Mouse (Mus musculus) hindbrain, embryonic 12.5 days (tissue): ENCODE measurements around the gene Tm7sf2. TPM values are rescaled to one million over a fixed set of nuclear protein-coding genes. Genes with fewer than 3 reads are reported as not detected.
"Not testable (repeated sequence)": the region's sequence is repeated elsewhere in the genome, so short reads cannot be mapped to it uniquely, and the experiment has no call there.

ENCODE experiments used
- ATAC-seq: fragments of 200-750 bp; cut with Nextera tagmentation; 2 replicates; pipeline ENCODE4 v1.8.0; 2017; ENCODE audit warnings: moderate TSS enrichment; ENCODE audit not compliant: low FRiP score
- H3K27ac ChIP-seq: fragments of 300-500 bp; sonication (generic); 2 replicates; pipeline ENCODE4 v1.5.1; 2016; ENCODE audit warnings: mild to moderate bottlenecking
- H3K27me3 ChIP-seq: fragments of 300-500 bp; sonication (generic); 2 replicates; pipeline ENCODE4 v1.6.1; 2016; ENCODE audit warnings: mild to moderate bottlenecking
- H3K36me3 ChIP-seq: fragments of 300-500 bp; sonication (generic); 2 replicates; pipeline ENCODE4 v1.6.1; 2016; ENCODE audit warnings: mild to moderate bottlenecking
- H3K4me1 ChIP-seq: fragments of 300-500 bp; sonication (generic); 2 replicates; pipeline ENCODE4 v1.6.1; 2016
- H3K4me2 ChIP-seq: fragments of 300-500 bp; sonication (generic); replicated peaks from 2 replicates; pipeline ENCODE4 v1.6.1; 2016; ENCODE audit warnings: mild to moderate bottlenecking
- H3K4me3 ChIP-seq: fragments of 300-500 bp; sonication (generic); 2 replicates; pipeline ENCODE4 v1.5.1; 2016; ENCODE audit warnings: mild to moderate bottlenecking
- H3K9ac ChIP-seq: fragments of 300-500 bp; sonication (generic); 2 replicates; pipeline ENCODE4 v1.6.1; 2016; ENCODE audit warnings: mild to moderate bottlenecking, moderate library complexity
- H3K9me3 ChIP-seq: fragments of 300-500 bp; sonication (generic); replicated peaks from 2 replicates; pipeline ENCODE4 v1.6.1; 2016; ENCODE audit warnings: mild to moderate bottlenecking
- WGBS: fragments of 180-500 bp; shearing (Covaris S2); methylation state at CpG from one replicate; pipeline ENCODE4 v1.1.7; 2016; 5-methylcytosine and 5-hydroxymethylcytosine counted together
- polyA plus RNA-seq: library from polyadenylated mRNA; unstranded; fragments of >200 nt; fragmentation: Nextera tagmentation; extraction: Ambion mirVana; gene quantifications from 2 replicates; pipeline ENCODE4 v1.2.1, GENCODE M21; 2016

The Tm7sf2 gene
- polyA plus RNA-seq, 1 experiment from 2014 or later, result 38.0 TPM

DNA sequence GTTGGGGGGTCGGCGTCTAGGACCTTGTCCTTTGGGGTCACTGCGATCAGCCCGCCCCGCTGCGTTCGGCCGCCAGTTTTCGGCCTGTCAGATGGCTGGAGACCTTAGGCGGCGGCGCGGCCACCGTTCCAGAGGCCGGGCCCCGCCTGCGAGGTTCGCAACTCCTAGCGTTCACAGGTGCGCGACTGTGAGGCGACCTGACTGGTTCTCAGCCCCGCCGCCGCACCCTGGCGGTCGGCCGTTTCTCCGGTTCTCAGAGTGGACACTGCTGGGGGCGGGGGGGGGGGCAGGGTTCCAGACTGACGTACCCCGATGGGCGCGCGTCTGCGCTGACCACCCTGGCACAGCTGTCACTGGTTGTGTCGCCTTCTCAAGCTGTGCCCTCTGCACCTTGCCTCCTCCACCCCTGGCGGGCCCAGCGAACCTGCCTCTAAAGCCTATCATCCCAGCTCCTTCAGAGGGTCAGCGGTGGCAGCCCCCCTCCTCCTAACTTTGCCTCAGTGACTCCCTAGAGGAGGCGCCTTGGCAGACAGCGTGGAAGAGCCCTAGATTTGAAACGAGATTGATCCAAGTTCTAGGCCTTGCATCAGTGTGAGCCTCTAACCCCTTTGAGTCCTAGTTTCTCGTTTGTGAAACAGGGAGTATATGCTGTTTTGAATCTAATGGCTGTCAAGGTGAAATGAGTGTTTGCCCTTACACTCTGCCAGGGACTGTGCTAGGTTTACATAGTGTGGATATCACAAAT, 20.8 kb downstream of the Tm7sf2 start:
- H3K36me3 ChIP-seq, result peaks cover 41% of the 10 kb centered on the region
- H3K4me1 ChIP-seq, result peaks cover 25% of the 10 kb centered on the region
- H3K4me2 ChIP-seq, result peak overlapping the region; percentile 95
- H3K4me3 ChIP-seq, result peak overlapping the region; percentile 96
- peak; percentile 35 for ATAC-seq
- H3K27me3 ChIP-seq, result no peaks in the 10 kb centered on the region
- H3K27ac ChIP-seq, result peak overlapping the region; percentile 99
- WGBS, result 2% methylated on average over 34 of the region's 44 CpGs
- no peaks in the 10 kb centered on the region for H3K9me3 ChIP-seq
- H3K9ac ChIP-seq, result peak overlapping the region; percentile 90

DNA sequence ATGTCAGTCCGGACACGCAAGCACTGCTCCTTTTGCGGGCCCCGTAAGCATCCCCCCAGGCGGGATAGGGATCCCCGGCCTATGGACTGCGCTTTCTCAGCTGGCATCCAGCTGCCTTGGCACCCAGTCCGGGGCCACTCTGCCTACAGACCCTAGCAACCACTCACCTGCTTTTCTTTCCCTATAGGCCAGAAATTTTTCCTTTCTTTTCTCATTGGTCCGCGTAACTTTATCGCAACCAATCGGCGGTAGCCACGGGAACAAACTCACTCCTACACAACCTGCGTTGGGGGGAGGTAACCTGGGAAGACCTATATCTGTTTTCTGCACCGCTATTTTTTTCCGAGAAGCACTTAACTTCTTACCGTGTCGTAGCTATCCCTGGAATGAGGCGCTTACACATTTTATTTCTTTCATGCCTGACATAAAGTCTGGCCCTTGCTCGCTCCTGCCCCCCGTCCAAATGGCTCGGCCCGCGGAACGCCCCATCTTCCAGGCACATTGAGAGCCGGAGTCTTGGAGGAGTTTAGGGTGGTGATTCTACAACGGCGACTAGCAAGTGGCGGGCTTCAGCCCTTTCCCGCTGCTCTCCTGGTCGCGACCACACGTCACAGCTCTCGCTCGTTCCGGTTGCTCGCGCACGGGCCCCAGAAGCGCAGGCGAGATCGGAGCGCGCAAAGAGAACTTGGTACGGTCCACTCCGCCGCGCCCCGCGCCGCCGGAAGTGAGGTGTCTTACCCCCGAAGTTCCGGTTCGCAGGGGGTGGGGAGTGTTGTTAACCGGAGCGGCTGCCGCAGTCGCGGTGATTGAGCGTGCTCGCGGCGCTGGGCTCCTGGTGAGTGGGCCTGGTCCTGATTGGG, 21.6 kb downstream of the Tm7sf2 start, which contains the start of gene Syvn1:
Syvn1 (plus strand) TSS at position 283 of the 860 bp plus-strand sequence.
- ATAC-seq, result peak; percentile 91

DNA sequence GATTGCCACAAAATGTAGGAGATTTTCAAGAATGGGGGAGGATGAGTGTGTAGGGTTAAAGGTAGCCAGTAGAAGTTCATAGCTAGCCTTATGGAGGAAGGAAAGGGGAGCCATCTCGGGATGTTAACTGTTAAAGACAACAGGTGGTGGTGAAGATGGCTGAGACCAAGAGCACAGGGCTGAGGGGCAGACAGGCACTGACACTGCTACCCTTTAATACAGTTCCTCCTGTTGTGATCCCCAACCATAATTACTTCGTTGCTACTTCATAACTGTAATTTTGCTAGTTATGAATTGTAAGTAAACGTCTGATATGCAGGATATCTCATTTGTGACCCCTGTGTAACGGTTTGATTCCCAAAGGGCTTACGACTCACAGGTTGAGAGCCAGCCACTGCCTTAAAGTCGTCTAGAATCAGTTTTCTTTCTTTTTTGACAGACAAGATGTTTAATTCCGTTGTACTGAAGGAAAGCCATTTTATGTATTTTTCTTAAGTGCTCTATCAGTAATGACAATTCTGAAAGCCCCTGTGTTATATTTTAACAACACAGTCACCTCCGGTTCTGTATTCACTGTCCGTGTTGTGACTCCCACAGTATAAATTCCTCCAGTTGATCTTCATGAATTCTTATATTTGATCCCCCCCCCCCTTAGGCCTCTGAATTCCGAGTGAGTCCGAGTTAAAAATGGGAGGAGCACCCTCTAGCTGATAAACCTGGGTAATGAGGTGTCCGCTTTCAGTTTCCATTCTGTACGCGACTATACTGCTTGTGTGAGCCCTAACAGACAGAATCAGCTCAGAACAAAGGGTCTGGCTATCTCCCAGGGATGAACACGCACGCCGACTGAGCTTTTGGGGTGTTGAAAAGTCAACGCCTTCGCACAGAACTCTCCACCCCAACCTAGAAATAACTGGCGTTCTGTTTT, 22.5 kb downstream of the Tm7sf2 start:
- peaks cover 28% of the 10 kb centered on the region for H3K4me1 ChIP-seq
- ATAC-seq, result peak; percentile 50
- peak overlapping the region; percentile 99 for H3K27ac ChIP-seq
- WGBS, result 20% methylated on average over 20 of the region's 20 CpGs
- H3K27me3 ChIP-seq, result no peaks in the 10 kb centered on the region
- H3K9me3 ChIP-seq, result no peaks in the 10 kb centered on the region
- H3K9ac ChIP-seq, result peak overlapping the region; percentile 78
- peak overlapping the region; percentile 95 for H3K4me2 ChIP-seq
- peak overlapping the region; percentile 96 for H3K4me3 ChIP-seq
- H3K36me3 ChIP-seq, result peaks cover 24% of the 10 kb centered on the region

More for the DNA sequence above, 21.6 kb downstream of the Tm7sf2 start, which contains the start of gene Syvn1:
- Histone ChIP-seq H3K4me3 (peak within 1 kb of the TSS; percentile 96), H3K27me3 (no peaks in the 10 kb centered on the region), H3K36me3 (peaks cover 33% of the 10 kb centered on the region), H3K4me2 (peak within 1 kb of the TSS; percentile 95), H3K27ac (peak within 1 kb of the TSS; percentile 99), H3K9ac (peak within 1 kb of the TSS; percentile 90), H3K4me1 (peaks cover 28% of the 10 kb centered on the region), H3K9me3 (no peaks in the 10 kb centered on the region)
- under 1% methylated on average over 65 of the region's 65 CpGs for WGBS

GRCm38 (mm10) chr19:6044102-6044501, 24.1 kb downstream of the Tm7sf2 start:
- not testable (repeated sequence) for H3K9ac ChIP-seq, H3K4me2 ChIP-seq, H3K4me3 ChIP-seq, H3K9me3 ChIP-seq, H3K36me3 ChIP-seq, H3K27ac ChIP-seq, ATAC-seq, H3K27me3 ChIP-seq
- peaks cover 28% of the 10 kb centered on the region for H3K4me1 ChIP-seq
- 62% methylated on average over 4 of the region's 4 CpGs for WGBS

GRCm38 (mm10) chr19:6042293-6042692, 25.9 kb downstream of the Tm7sf2 start:
- Histone ChIP-seq H3K36me3 (no peaks in the 10 kb centered on the region), H3K9ac (peak overlapping the region; percentile 35; the same call in 1 of the 2 replicates), H3K4me3 (no peak overlapping the region), H3K4me2 (no peak overlapping the region), H3K27me3 (no peaks in the 10 kb centered on the region), H3K27ac (no peak overlapping the region), H3K9me3 (no peaks in the 10 kb centered on the region), H3K4me1 (peaks cover 14% of the 10 kb centered on the region)
- no peak for ATAC-seq
- WGBS, result 80% methylated on average over 9 of the region's 9 CpGs

GRCm38 (mm10) chr19:6040002-6040401, 28.2 kb downstream of the Tm7sf2 start:
- Histone ChIP-seq H3K4me1 (peaks cover 5% of the 10 kb centered on the region), H3K4me2 (no peak overlapping the region), H3K36me3 (no peaks in the 10 kb centered on the region), H3K4me3 (no peak overlapping the region), H3K27me3 (no peaks in the 10 kb centered on the region), H3K27ac (no peak overlapping the region), H3K9me3 (no peaks in the 10 kb centered on the region), H3K9ac (no peak overlapping the region)
- ATAC-seq, result no peak

- Histone ChIP-seq H3K9me3 (no peaks in the 10 kb centered on the region), H3K4me1 (peaks cover 4% of the 10 kb centered on the region; the same call in 1 of the 2 replicates), H3K27me3 (no peaks in the 10 kb centered on the region), H3K9ac (no peak overlapping the region), H3K27ac (no peak overlapping the region), H3K4me3 (no peak overlapping the region), H3K36me3 (no peaks in the 10 kb centered on the region), H3K4me2 (no peak overlapping the region)
- 83% methylated on average over 7 of the region's 7 CpGs for WGBS
- no peak for ATAC-seq
Measured at GRCm38 (mm10) chr19:6038326-6038725, 29.8 kb downstream of the Tm7sf2 start.

GRCm38 (mm10) chr19:6037695-6038094, 30.5 kb downstream of the Tm7sf2 start:
- no peak overlapping the region for H3K9ac ChIP-seq
- H3K27me3 ChIP-seq, result no peaks in the 10 kb centered on the region
- H3K36me3 ChIP-seq, result no peaks in the 10 kb centered on the region
- H3K4me2 ChIP-seq, result no peak overlapping the region
- no peak for ATAC-seq
- H3K4me3 ChIP-seq, result no peak overlapping the region
- H3K9me3 ChIP-seq, result no peaks in the 10 kb centered on the region
- H3K27ac ChIP-seq, result no peak overlapping the region
- peaks cover 4% of the 10 kb centered on the region; the same call in 1 of the 2 replicates for H3K4me1 ChIP-seq

- ATAC-seq, result no peak
- Histone ChIP-seq H3K4me1 (no peaks in the 10 kb centered on the region), H3K27ac (no peak overlapping the region), H3K36me3 (no peaks in the 10 kb centered on the region), H3K27me3 (no peaks in the 10 kb centered on the region), H3K9ac (no peak overlapping the region), H3K4me2 (no peak overlapping the region), H3K4me3 (no peak overlapping the region), H3K9me3 (no peaks in the 10 kb centered on the region)
- 80% methylated on average over 9 of the region's 9 CpGs for WGBS
Measured at GRCm38 (mm10) chr19:6035966-6036585, 32.1 kb downstream of the Tm7sf2 start.

DNA sequence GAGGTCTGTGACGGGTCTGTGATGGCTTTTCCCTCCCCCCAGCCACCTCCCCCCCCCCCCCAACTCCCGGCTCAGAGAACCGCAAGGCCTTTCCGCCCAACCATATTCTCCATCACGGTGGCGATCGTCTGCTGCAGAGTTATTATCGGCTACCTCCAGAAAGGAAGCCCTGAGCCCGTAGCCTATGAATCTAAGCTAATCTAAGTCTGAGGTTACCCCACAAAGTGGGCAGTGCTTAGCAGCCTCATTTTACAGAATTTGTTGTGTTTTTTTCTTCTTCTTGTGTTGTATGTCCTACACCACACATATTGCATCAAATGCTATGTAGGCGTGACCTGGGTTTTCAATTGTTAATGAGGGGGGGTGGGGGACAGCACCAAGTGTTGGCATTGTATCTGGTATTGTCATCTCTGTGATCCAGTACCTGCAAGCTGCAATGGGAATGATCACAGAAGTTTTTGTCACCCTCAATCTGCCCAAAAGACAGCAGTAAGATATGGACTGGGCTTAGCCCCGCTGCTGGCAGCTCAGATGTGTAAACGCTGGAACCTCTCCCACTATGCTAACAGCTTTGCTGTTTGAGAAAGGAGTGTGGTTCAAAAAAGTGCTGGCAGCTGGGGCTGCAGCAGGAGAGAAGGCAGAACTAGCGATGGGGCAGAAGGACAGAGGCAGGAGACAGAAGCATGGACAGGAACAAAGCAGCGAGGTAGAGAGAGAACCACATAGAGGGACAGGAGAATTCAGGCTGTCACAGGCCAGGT, 37.5 kb downstream of the Tm7sf2 start:
- H3K36me3 ChIP-seq, result no peaks in the 10 kb centered on the region
- H3K27me3 ChIP-seq, result no peaks in the 10 kb centered on the region
- H3K4me2 ChIP-seq, result no peak overlapping the region
- H3K4me1 ChIP-seq, result no peaks in the 10 kb centered on the region
- H3K9me3 ChIP-seq, result no peaks in the 10 kb centered on the region
- ATAC-seq, result no peak
- no peak overlapping the region for H3K4me3 ChIP-seq
- H3K9ac ChIP-seq, result no peak overlapping the region
- no peak overlapping the region for H3K27ac ChIP-seq
- 71% methylated on average over 14 of the region's 14 CpGs for WGBS

- H3K4me2 ChIP-seq, result no peak overlapping the region
- H3K27ac ChIP-seq, result no peak overlapping the region
- H3K36me3 ChIP-seq, result no peaks in the 10 kb centered on the region
- H3K4me1 ChIP-seq, result no peaks in the 10 kb centered on the region
- ATAC-seq, result no peak
- H3K4me3 ChIP-seq, result no peak overlapping the region
- H3K9me3 ChIP-seq, result no peaks in the 10 kb centered on the region
- no peaks in the 10 kb centered on the region for H3K27me3 ChIP-seq
- WGBS, result 80% methylated on average over 9 of the region's 9 CpGs
- H3K9ac ChIP-seq, result no peak overlapping the region
Measured at GRCm38 (mm10) chr19:6029426-6029825, 38.7 kb downstream of the Tm7sf2 start.
